Mouse (Mus musculus): ENCODE data around the gene Gas8.
"Not testable (repeated sequence)": the region's sequence is repeated elsewhere in the genome, so short reads cannot be mapped to it uniquely, and the experiment has no call there.

Gene Gas8

DNA sequence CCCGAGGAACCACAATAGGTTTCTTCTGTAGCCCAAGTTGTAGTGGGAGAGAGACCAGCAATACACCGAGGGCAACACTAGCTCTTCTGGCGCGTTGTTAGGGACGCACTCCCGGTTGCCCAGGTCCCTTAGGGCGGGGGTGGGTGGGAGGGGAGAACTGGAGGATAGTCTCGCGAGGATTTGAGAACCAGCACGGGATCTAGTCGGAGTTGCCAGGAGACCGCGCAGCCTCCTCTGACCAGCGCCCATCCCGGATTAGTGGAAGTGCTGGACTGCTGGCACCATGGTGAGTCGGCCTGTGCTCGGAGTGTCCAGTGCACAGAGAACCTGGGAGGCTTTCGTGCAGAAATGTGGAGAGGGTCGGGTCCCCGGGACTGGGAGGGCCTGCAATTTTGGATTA is at the start of gene Gas8:
Gas8 (plus strand) TSS at position 168 of the 400 bp plus-strand sequence.
- in situ Hi-C loops (cut with MboI, MseI) = no loop called here

DNA sequence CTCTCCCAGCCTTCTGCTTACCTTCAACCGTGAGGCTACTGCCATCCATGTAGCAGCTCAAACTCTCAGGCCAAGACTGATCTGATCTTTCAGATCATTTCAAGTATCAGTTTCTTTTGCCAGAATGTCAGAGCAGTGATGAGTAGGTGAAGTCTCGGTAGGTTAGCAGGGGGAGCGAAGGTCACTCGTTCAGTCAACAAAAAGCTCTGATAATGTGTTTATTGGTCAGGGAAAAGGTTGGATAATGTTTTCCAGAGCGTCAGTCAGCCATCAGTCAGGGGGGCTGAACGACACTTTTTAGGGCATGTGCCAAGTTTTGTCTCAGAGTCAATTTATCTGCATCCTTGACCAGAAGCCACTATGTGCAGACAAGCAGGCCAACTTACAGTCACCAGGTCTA is 45.6 kb upstream of the Gas8 start:
- in situ Hi-C loops (cut with MboI, MseI) = not testable (repeated sequence)

DNA sequence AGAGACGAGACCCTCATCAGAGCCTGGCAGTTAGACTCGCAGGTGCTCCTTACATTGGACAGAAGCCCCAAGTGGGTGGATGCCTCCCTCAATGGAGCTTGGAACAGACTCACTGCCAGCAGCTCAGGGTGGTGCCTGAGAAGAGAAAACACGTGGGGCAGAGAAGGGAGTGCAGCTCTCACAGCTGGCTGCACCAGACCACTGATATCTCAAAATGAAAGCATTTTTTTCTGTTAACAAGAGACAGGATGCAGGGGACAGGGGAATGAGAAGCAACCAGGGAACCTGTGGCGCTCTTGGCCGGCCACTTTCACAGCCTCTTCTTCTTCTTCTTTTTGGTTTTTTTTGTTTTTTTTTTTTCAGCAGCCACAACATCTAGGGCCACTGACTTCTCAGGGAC is 44.1 kb upstream of the Gas8 start:
- in situ Hi-C loops (cut with MboI, MseI) = not testable (repeated sequence)

DNA sequence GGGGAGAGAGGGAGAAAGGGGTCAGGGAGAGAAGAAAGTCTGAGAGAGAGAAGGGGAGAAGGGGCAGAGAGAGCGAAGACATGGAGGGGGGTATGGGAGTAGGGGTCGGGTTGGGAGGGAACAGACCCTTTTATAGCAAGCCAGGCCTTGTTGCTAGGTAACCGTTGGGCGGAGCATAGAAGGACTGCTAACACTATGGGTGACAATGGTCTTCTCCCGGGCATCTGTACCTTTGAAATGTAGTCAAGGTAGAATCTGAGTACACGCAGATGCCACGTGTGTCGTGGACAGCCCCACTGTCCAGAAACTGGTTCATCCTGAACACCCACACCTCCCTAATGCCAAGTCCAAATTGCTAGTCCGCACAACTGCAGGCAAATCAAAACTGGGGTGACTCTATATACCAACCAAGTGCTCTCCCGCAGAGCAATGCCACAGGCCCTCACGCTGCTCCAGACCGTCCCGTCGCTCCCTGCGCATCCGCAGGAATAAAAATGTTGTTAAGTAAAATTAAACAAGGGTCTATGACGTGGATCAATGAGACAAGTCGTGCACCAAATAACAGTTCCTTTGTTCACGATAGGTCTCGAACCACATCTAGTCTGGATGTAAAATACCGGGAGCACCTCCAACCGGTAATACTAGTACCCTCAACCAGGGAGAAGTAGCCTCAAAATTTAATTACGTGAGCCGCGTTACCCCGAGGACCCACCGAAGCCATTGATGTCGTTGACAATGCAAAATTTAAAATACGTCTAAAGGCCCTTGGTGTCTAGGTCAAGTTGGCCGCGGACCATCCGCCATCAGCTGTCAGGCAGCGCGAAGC is 41.5 kb upstream of the Gas8 start:
- in situ Hi-C loops (cut with MboI, MseI) = no loop called here

DNA sequence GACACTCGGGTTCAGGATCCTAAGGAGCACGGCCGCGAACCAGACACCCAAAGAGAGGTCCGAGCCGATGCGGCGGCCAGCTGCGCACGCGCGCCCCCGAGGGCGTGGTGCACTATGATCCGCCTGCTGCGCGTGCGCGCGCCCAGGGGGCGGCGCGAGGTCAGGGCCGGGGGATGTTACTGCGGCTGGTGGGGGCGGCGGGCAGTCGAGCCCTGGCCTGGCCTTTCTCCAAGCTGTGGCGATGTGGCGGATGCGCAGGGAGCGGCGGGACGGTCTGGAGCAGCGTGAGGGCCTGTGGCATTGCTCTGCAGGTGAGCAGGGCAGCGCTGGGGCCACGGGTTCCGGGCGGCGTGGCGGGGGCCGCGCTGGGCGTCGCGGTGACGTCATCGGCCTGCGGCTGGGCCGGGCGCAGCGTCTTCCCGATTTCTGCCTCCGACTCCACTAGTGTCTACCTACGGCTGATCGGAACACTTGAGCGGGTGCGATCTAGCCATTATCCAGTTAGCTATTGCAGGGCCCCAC is 40.8 kb upstream of the Gas8 start, which contains the start of gene Afg3l1:
Afg3l1 (plus strand) TSS at position 167 of the 522 bp plus-strand sequence.
- in situ Hi-C loops (cut with MboI, MseI) = no loop called here

DNA sequence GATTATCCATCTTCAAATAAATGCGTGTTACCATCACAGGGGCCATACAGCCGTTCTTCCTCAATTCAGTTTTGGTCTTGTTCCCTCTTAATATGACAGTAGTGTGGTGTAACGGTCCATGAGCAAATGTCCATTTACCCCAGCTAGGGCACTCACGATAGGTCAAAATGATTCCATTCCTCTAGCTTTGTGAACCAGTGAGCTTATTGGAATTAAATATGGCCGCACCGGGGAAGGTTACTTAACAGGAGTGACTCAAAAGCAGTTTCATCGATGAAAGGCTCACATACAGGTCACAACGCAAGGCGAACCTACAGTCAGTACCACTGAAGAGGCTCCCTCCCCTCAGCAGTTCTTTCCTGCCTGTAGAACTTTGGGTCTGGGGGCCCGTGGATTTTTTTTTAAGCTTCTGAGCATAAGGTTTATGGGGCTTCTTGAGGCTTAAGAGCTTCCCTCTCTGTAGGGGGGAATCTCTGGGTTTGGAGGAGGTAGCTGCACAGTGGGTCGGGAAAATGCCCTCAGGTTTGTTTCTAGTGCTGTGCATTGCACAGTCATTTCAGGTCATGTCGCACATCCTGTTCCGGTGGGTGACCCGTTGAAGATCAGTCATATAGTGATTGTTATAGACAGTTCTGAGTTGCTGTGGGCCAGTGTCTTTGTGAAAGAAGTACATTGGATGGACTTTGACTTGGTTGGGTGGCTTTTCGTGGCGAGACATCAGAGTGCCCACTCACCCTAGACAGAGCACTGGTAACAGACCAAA is 40.0 kb upstream of the Gas8 start:
- in situ Hi-C loops (cut with MboI, MseI) = no loop called here

DNA sequence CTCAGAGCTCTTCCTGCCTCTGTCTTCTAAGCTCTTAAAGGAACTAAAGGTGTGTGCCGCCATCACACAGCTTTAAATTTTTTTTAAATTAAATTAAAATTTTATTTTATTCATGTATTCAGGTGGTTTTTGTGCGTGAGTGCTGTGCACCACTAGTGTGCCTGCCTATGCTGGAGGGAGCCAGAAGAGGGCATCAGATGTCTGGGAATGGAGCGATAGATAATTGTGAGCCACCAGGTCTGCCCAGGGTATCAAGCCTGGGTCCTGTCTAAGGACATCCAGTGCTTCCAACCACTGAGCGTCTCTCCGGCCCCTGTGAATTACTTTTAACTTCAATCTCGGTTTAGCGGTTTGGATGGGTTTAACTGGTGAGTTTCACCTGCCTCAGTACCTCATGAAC is 36.0 kb upstream of the Gas8 start:
- in situ Hi-C loops (cut with MboI, MseI) = no loop called here

DNA sequence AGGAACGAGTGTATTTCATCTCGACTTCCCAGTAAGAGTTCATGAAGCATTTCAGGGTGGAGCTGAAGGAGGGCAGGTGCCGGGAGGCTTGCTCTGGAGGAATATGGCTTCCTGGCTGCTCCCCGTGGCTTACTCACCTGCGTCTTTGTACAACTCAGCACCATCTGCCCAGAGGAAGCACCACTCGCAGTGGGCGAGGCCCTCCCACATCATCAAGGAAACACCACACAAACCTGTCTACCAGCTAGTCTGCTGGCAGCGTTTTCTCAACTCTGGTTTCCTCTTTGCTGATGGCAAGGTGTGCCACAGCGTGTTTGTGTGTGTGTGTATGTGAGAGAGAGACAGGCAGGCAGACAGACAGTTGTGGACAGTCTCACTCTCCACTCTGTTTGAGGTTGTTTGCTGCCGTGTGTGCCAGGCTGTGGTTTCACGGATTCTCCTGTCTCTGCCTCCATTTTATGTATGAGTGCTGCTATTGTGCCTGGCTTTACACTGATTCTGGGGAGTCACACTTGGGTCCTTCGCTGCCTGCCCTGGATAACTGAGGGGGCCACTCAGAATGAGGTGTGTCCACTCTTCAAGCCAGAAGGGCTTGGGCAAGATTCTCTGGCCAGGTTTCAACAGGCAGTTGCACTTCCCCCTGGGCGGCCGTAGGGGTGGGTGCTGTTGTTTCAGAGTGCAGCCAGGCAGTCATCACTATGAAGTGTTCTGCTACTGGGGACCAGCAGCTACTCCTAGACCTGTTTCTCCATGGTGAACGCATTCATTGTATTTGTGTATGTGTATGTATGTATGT is 27.2 kb upstream of the Gas8 start:
- in situ Hi-C loops (cut with MboI, MseI) = no loop called here

DNA sequence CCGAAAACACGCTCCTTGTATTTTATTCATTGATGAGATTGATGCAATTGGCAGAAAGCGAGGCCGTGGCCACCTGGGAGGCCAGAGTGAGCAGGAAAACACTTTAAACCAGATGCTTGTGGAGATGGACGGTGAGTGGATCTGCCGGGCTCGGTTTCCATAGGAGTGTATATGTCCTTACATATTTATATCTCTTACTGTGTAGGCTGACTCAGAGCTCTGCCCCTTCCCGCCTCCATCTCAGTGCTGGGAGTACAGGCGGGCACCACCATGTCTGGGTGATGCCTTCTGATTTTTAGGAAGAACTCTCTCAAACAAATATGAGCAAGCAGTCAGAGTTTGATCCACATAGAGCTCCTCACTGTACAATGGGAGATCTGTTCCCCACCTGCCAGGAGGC is 25.7 kb upstream of the Gas8 start:
- in situ Hi-C loops (cut with MboI, MseI) = no loop called here

DNA sequence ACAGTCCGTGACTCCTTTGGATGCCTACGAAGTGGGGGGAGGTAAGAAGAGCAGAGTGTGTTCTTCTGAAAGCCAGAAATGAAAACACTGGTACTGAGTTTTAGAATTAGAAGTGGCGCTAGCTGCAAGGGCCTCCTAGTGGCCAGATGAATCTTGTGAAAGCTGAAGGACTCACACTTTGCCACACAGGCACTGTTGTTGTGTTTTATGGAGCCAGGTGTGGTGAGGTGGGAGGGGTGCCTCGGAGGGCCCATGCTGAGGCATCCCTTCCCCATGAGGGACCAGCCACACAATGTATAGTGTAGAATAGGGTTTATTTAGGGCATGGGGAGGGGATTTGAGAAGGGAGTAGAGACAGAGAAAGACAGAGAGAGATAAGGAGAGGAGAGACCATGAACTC is 20.9 kb upstream of the Gas8 start:
- in situ Hi-C loops (cut with MboI, MseI) = no loop called here

DNA sequence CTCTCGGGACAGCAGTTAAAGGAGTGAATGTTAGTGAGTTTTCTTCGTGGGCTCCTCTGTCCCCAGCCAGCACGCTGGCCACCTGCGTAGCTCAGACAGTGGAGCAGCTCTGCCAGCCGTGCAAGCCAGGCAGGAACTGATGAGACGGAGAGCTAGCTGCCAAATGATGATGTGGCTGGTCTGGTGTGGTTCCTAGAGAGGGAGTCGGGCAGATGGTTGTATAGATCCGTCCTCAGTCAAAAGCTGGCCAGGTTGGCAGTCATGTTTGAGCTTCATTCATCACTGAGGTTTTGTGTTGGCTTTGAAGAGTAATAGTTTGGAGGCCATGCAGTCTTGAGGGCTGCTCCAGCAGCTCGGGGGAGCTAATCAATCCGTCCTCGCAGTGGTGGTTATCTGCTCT is 19.7 kb upstream of the Gas8 start:
- in situ Hi-C loops (cut with MboI, MseI) = no loop called here

DNA sequence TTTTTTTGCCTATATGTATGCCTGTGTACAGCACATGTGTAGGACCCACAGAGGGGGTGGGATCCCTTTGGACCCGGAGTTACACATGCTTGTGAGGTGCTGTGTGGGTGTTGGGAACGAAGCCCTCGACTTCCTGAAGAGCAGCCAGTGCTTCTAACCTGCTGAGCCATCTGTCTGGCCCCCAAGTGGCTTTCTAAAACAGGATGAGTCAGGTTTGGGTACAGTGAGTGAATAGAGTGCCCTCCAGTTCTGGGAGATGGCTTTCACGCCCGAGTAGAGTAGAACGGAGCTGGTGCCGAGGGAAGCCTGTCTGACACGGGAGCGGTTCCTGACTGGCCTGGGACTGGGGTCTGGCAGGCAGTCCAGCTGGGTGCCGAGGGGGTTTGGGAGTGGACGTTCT is 19.1 kb upstream of the Gas8 start:
- in situ Hi-C loops (cut with MboI, MseI) = no loop called here

DNA sequence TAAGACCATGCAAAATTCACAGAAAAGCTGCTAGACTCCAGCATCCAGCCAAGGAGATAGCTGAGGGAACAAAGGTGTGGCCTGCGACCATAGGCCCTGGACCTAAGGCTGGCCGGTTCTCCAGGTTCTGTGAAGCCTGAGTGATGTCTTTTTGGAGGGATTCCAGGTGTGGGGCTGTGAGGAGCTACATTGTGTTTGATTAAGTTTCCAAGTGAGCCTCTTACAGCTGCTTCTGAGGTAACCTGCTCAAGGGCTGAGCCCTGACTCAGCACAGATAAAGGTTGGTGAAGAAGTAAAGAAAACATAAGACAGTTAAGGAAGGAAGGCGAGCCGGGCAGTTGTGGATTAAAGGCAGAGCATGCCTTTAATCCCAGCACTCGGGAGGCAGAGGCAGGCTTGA is 16.4 kb upstream of the Gas8 start:
- in situ Hi-C loops (cut with MboI, MseI) = no loop called here

DNA sequence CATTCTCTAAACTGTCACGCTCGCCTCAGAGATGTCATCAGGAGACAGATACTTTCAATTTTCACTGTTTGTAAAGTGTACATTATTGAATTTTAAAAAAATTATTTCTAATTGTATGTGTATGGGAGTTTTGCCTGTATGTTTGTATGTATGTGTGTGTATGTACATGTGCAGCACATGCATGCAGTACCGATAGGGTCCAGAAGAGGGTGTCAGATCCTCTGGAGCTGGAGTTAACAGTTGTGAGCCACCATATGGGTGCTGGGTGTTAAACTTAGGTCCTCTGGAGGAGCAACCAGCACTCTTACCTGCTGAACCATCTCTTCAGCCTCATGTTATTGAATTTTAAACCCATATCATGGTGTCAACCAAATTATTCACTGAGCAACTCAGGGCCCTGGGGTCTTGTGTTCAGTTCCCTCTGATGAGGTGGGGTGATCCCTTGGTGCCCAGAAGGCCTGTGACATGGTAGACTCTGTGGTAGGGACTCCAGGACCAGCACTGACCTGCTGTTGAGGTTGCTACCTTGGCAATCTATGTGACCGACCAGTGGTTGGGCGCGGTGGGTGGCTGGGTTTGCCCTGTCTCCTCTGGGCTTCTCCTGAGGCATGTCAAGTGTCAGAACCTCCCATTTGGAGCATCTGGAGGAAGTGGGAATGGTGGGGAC is 14.7 kb upstream of the Gas8 start:
- in situ Hi-C loops (cut with MboI, MseI) = no loop called here

DNA sequence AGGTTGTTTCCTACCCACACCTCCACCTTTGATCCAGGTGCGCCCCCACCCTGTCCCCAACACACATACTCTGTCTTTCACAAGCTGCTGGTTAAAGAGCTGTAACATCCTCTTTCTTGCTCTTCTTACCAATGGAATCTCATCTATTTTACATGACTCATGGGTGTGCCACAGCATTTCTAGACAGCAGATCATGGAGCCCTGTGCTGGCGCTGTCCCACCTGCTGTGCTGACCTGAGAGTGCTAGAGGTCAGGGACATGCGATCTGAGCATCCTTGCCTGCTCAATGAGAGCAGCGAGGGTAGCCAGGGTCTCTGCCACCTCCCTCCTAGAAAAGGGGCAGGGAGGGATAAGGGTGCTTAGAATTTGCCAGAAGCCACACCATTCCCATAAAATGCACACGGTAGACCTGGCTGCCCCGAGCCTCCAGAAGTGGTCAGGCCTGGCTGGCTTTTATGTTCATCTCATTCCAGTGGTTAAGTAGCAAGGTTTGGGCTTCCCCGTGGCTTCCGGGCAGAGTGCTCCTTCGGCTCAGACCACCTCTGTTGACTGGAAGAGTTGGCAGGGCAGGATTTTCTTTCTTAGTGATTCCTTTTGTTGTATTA is 13.9 kb upstream of the Gas8 start:
- in situ Hi-C loops (cut with MboI, MseI) = no loop called here

DNA sequence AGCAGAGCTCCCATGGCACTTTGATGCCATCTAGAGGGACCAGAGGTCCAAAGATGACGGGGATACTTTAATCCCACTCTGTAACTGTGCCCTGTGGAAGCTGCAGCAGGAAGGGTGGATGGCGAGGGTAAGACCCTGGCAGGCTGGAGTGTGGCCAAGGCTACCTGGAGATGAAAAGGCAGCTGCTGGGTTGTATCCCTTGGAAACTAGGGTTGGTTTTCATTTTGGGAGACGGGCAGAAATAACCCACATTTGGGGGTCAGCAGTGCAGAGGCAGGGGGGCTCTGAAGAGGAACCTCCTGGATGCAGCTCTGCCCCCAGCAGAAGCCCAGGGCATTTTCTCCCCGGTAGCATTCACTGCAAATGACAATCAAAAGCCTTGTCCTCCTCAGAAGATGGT is 13.4 kb upstream of the Gas8 start:
- in situ Hi-C loops (cut with MboI, MseI) = no loop called here

DNA sequence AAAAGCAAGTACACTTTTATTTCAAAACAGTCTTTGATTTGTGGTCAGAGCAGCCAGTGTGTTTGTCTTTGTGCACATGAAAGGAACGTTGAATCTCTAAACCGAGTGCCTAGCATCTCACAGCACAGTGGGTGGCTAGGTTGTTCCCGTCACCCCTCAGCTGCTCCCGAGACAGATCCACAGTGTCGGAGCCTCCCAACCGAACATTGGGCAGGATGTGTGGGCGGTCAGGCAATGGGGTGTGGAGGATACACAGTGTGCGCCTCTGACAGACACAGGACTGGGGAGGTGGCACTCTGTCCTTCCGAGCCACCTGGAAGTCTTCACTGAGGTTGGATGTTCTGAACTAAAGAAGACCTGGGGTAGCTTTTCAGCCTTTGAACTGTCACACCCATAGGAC is 12.9 kb upstream of the Gas8 start:
- in situ Hi-C loops (cut with MboI, MseI) = no loop called here

DNA sequence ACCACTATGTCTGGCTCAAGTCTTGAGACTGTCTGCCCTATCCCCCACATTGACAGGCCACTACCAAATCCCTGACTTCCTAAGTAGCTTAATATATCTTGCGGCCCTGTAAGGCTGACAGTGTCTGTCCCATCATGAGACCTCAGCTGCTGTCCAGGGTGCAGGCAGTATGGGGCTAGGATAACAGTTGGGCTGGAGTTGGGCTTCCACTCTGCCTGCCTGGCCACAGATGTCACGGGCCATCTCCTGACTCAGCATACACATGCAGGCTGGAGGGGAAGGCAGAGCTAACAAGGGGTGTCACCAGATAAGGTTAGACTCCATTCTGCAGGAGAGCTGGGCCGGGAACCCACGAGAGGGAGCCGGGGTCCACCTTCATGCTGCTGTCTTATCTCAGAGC is 11.5 kb upstream of the Gas8 start:
- in situ Hi-C loops (cut with MboI, MseI) = no loop called here

DNA sequence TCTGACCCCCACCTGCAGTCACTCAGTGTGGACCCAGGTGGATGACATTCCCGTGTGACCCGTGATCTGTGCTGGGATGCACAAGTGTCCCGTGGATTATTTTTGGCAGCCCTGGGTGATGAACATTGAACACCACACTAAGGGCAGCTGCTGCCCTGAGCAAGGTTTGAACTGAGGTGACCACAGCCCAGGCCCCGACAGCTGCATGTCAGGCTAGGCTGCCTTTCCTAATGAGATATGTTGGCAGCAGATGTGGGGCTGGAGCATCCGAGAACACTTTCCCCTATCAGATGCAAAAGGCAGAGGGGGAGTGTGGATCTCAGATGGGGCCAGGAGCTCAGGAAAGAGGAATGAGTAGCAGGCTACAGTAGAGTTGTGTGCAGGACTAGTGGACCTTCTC is 7.8 kb upstream of the Gas8 start:
- in situ Hi-C loops (cut with MboI, MseI) = no loop called here

DNA sequence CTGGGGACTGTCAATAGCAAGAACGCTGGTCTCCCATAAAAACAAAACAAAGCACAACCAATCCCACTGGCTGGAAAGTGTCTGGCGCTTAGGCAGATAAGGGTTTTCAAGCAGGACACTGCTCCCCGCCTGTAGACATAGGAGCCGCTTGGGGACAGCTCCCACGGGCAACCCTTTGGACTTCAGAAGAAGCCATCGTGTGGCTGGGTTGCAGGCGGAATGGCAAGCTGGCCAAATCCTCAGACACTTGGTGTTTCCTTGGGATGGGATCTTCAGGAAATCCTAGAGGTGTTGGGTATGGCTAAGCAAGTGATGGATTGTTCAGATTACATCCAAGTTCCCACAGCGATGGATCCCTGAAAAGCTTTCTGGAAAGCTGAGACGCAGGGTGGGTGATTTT is 4.5 kb upstream of the Gas8 start:
- in situ Hi-C loops (cut with MboI, MseI) = no loop called here
